Mouse (Mus musculus) heart, adult 11 months (tissue): ENCODE results near the gene Sumo3.

Experiments
- DNase-seq: peaks from one replicate; pipeline ENCODE4 v3.0.0; 2022

Sumo3 gene

DNA sequence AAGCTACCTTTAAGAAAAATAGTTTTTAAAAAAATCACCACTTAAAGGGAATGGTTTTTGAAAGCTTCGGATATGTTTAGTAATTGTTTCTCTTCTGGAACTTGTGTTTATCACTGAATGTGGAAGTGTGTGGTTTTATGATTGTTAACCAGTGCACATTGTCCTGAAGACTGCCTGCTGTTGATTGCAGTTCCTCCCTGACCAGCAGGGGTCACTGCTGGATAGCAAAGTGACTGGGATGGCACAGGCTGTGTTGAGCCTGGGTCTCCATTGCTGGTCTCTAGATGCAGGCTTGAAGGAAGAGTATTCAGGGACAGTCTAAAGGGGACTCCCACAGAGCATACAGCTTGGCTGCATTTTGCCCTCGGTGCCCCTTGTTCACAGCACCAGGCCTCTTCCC, 21.6 kb downstream of the Sumo3 start:
- peak; percentile 95 for DNase-seq

DNA sequence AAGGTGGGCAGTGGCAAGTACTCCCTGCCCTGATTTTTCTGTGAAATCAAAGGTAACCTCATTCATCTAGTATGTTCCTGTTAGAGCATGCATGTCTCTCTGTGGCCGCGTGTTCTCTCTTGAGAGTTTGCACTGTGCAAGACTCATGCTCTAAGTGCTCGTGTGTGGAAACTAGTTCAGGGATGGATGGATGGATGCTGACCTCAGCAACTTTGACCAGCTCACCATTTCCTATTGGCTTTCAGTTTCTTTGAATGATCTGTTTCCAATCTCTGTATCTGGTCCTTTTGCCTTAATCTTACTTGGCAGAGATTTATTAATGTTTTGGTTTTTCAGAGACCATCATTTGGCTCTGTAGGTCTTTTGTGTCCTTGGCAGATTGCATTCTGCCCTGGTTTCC, 23.3 kb downstream of the Sumo3 start:
- DNase-seq: peak; percentile 85

DNA sequence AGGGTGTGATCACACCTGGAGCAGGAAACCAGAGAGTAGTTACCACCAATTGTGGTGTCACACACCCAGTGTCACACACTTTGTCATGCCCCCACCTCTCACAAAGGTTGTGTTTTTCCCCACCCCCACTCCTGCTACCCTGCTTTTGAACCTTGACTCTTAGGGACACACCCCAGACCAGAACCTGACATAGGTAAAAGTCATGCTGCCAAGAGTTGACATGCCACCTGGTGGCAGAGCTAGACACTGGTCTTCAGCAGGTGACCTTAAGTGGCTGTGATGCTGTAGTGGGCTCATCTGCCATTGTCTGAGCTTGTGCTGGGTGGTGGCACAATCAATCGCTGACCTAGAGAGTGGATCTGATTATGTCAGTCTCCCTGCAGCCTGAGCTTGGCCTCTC, 24.1 kb downstream of the Sumo3 start:
- peak; percentile 85 for DNase-seq

DNA sequence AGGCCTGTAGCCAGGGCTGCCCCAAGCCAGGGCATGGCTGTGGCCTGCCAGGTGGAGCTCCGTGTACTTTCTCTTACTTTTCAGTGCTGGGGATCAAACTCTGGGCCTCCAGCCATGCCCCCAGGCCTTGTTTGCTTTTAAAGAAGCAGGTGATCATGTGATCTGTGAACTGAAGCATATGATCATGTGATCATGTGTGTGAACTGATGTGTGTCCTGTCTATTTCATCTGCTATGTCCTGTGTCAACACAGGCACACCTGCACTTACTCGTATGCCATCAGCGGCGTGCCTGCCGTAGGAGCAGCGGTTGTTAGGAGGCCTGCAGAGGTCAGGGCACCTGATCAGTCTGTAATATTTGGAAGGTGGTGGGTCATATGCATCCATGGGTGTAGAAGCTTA, 28.1 kb downstream of the Sumo3 start:
- no peak for DNase-seq

DNA sequence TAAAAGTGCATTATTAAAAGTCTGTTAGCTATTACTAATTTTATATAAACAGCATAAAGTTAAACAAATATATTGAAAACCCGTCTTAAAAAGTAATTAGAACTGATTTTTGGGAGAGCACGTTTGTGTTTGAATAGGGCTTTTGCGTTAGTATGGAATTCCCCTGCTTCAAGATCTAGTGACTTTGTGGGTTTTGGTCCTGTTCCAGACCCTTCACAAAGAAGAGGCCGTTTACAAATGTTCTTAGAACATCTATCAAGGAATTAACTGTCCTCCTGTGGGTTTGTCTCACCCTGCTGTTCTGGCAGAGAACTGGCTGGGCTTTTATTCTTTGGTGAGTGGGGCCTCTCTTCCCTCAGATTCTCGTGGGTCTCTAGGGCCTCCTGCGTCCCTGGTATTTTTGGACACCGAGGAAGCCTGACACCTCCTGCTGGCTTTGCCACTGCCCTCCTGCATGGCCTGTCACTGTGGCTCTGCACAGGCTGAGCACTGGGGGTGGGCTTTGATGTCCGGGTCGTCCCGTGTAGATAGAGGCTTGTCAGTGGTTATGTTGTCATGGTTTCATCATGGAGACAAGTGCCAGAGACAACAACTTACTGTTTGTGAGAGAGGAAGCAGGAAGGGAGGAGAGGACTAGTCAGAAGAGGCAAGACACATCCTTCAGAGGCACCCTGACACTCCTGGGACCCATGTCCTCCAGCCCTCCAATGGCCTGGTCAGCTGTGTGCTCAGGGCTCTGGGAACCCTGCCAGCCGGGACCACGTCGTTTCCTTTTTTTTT, 28.7 kb downstream of the Sumo3 start:
- DNase-seq: peak; percentile 96

DNA sequence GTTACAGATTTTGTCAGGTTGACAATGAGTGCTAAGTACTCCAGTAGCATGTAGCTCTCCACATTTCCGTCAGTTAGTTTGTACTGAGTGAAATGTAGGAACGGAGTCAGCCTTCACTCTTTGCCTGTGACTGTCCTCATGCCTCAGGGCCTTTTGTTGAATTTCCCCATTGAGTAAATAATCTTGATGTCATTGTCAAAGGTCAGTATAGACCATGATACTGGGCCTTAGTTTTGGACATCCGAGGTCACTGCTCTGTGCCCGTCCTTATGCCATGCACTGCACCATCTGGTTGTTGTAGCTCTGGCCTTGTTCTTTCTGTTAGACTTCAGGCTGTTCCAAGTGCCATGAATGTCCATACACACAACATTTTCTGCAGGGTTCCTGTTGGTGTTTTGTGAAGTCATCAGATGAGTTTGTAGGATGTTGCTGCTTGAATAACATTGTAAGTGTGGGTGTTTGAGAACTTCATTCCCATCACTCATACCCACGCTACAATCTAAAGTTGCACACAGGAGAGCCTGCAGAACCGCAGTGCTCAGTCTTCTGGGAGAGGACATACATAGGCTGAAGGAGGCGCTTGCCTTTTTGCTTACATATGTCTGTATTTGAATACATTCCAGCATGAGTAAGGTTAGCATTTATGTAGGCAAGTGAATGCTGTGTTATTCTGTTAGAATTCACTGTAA, 30.5 kb downstream of the Sumo3 start:
- no peak for DNase-seq

DNA sequence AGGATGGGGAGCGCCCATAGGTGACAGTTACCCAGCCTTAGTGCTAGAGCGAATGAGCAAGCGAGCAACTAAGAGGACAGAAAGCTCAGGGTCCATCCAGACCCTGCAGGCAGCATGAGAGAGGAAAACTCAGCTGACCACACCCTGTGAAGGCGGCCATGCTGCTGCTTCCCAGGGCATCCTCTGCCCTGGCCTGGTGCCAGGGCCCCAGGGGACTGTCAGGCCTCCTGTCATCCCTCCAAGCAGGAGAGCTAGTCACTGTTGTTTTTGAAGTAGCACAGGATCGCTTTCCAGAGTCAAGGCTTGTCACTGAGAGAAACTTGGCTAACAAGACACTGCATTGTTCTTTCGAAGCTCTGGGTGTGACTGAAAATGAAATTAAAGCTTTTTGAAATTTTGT, 33.1 kb downstream of the Sumo3 start:
- peak; percentile 86 for DNase-seq

DNA sequence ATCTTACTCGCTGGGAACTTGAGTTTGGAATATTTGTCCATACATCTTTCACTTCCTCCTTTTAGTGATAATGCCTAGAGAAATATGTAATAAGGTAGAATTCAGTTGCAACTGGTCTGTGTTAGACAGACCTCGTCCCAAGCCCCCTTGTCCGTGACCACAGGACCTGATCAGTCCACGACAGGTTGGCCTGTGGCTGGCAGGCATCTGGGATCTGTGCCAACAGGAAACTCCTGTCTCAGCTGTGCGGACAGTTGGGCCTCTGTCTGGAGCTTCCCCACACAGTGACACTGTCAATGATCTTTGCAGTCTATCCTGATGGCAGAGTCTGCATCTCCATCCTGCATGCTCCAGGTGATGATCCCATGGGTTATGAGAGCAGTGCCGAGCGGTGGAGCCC, 37.3 kb downstream of the Sumo3 start:
- no peak for DNase-seq

DNA sequence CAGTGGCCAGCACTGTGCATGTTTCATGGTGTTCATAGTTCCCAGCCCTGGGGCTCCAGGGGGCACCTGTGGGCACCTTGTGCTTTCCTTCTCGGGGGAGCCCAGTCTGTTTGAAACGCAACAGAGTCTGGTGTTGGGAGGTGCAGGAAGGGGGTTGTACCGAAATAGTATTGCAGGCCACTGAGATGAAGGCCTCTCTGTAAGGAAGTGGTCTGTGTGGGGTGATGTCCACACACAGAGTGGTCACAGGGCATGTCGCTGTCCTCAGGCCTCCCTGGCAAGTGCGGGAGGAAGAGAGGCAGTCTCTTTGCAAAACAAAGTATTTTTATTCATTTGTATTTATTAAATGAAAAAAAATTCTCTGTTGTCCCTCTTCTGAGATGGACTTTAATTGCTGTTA, 39.7 kb downstream of the Sumo3 start:
- DNase-seq: no peak

DNA sequence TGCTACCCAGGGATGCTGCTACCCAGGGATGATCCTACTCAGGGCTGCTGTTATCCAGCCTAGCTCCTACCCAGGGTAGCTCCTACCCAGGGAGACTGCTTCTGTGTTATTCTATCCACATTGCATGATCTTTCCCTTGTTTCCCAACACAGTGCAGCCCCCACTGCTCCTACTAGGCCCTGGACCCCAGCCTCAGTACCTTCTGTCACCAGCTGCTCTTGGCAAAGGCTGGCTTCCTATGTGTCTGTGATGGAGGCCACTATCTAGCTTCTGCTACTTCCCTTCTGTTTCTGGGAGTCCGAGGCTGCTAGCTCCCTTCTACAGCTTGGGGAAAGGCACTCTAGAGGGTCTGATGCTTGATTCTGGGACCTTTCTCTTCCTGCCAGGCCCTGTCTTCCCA, 41.6 kb downstream of the Sumo3 start:
- DNase-seq: no peak

DNA sequence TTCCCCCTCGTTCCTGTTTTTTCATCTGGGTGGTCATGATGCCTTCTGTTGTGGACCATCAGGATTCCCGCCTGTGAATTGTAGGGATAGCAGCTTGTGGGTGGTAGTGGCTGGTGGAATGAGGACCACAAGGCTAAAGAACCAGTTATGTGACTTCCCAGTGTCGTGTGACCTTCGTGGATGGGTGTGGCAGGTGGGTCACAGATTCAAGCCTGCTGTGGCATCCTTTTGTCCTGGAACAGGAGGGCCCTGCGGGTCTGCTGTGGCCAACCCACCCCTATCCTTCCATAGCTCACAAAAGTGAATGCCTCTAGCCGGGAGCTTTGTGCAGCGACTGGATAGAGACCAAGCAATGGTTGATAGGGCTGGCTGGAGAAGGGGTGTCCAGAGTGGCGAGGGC, 42.0 kb downstream of the Sumo3 start:
- DNase-seq: no peak

DNA sequence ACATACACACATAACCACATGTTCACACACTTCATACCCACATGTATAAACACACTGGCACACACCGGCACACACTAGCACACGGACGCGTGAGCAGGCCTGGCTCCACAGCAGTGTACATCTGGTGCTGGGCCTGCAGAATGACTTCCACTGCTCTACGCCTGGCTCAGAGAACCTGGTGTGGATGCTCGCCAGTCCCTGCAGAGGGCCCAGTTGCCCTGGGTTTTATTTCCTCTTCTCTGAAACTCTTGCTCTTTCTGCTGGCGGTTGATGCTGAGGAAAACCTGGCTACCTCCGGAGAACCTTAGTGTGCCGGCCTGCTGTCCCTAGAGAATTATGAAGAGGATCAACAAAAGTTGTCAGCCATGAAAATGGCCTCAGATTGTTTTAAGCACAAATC, 46.1 kb downstream of the Sumo3 start:
- no peak for DNase-seq

DNA sequence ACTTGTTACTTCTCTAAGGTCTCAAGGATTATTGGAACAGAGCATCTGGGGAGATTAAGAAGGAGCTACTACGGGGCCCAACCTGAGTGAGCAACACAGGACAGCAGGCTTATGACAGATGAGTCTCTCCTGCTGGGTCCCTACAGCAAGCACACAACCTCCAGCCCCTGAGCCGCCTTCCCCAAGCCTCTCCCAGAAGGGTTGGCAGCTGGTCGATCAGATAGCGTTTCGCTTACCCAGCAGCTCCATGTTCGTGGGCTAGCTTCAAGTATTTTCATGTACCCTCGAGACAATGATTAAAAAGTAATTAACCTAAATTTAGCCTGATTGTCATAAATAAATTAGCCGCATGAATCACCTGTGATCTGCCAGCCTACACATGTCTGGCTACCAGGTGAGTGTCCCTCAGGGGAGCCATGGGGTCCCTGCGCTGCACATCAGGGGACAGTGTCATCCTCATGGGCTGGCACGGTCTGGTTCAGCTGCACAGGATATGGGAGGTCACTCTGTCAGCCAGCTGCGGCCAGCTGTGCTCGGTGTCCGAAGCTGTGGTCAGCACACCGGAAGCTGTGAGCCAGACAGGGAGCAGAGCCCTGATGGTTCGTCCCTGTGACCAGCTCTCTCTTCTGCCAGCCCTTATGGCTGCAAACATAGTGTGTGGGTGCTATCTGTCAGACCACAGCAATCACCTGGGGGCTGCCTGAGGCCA, 52.5 kb downstream of the Sumo3 start:
- DNase-seq: peak; percentile 97

DNA sequence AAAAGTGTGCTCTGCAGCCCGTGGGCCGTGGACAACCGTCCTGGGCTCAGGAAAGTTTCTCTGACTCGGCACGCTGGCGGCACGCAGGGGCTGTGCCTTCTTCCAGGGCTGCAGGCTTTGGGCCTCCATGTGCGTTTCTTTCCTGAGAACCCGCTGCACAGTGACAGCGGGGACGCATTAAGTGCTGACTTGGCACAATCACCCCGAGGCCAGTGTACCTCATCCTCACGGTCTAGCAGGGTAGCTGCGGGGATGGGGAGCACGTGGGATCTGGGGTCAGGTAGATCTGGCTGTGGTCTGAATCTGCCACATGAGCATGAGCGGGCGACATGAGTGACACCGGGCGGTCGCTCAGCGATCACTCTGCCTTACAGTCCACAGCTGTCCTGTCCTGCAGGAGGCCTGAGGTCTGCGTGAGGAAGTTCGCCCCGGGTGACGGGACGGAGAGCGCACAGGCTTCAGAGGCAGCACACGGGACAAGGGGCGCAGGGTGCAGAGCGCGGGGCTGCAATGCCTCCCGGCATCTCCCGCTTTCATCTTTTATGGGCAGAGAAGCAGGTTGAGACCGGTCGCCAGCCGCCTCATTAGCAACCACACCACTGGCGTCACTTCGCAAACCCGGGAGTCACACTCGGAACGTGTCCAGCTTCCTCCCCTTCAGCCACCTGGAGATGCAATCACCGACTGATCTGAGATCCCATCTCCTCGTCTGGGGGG, 58.2 kb downstream of the Sumo3 start:
- no peak for DNase-seq

DNA sequence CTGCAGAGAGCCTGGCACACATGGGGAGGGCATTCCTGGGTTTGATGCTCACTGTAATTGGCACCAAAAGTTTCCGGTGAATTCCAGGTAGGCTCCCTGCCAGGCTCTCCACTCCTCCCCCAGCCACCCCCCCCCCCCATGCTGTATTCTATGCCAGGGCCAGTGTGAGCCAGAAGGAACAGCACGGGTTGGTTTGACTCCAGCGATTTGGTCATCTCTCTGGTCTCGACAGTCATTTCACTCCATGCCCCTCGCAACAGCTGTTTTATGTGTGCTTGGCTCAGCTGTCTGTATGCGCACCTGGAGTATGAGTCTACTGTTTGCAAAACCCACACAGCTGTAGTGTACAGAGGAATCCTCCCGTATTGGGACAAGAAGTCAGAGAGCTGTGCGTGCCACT, 60.4 kb downstream of the Sumo3 start:
- no peak for DNase-seq

DNA sequence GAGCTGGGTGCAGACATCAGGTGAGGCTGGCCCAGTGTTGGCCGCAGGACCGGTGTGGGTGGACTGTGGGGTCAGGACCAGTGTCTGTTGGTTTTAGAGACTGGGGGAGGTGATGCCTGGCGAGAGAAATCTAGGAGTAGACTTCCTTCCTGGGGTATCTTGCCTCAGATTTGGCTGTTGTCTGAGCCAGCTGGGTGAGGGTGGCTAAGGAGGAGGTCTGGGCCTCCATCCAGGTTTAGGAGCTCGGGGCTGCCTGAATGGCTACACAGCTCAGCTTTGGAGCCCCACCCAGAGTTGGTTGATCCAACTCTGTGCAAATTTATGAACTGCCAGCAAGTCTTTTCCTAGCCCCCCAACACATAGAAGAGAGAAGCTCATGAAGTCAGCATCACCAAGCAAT, 61.5 kb downstream of the Sumo3 start:
- DNase-seq: no peak
